Mouse (Mus musculus): ENCODE results near the gene Enthd1.
"Not testable (repeated sequence)": the region's sequence is repeated elsewhere in the genome, so short reads cannot be mapped to it uniquely, and the experiment has no call there.

The Enthd1 gene

GRCm38 (mm10) chr15:80565106-80565665 is at the start of gene Enthd1:
Gene Enthd1 (minus strand): TSS chr15:80565156.
- DNase-seq (ENCODE audit: low read depth, low spot score), result no peak

DNA sequence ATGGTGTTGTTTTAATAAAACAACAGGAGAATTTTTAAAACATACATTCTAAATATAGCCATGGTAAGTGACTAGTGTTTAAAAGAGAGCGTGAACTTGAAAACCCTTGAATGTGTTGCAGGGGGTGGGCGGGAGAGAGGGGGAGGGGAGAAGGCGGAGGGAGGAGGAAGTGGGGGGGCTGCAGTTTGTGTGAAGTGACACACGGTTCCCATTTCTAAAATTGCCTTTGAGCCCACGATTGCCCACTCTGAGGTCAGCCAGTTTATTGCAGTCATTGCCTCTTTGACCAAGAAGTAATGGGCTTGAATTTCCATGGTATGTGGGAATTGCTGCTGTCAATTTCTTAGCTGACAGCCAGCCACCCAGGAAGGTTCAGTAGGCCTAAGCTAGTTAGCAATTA is 48.9 kb upstream of the Enthd1 start:
- DNase-seq (ENCODE audit: low read depth, low spot score), result no peak

DNA sequence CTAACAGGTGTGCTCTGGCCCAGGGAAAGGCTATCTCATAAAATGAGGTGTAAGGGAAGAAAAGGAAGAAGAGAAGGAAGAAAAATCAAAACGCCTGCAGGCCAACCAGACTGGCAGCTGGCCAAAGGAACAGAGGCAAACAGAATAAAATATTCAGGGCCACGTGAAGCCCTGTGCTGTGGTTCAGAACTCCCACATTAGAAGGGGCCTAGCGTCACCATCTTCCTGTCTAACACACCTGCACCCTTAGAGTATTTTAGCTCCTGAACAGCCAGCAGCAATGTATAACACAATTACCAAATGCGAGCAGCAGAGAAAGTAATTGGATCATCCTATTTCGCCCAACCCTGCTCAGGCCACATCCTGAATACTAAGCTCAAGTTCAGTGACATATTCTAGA is 46.5 kb upstream of the Enthd1 start:
- DNase-seq (ENCODE audit: low read depth, low spot score), result no peak

DNA sequence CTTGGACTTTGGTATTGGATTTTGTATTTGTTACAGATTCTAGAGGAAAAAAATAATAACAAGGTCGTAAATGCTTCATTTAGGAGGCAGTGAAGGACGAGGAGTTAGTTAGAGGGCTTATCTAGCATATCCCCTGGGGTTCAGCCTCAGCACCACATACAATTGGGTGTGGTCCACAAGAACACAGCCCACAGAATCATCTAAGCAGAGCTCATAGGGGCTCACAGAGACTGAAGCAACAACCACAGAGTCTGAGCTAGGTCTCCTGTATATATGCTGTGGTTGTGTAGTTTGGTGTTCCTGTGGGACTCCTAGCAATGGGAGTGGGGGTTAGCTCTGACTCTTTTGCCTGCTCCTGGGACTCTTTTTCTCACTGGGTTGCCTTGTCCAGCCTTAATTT is 45.4 kb upstream of the Enthd1 start:
- no peak for DNase-seq (ENCODE audit: low read depth, low spot score)

DNA sequence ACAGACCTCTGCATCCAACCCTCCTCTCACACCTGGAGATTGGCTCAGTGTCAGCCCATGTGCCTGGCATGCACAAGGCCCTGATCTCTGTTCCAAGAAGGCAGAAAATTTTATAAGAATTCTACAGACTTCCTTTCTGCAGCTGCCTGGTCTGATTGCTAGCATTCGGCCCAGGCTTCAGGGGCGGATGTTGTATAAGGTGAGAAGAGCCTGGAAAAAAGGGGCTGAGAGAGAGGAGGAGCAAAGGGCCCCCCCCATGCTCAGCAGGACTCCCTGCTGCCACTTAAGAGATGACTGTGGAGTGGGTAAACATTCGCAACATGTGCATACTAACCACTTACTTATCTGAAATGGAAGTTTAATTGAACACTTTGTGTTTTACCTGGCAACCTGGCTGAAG is 43.0 kb upstream of the Enthd1 start:
- DNase-seq (ENCODE audit: low read depth, low spot score), result no peak

GRCm38 (mm10) chr15:80604026-80604425 is 39.1 kb upstream of the Enthd1 start:
- DNase-seq (ENCODE audit: low read depth, low spot score), result no peak

- no peak for DNase-seq (ENCODE audit: low read depth, low spot score)
Measured at GRCm38 (mm10) chr15:80602487-80602886, 37.5 kb upstream of the Enthd1 start.

- DNase-seq (ENCODE audit: low read depth, low spot score), result no peak
Measured at GRCm38 (mm10) chr15:80601456-80601855, 36.5 kb upstream of the Enthd1 start.

GRCm38 (mm10) chr15:80599843-80600242 is 34.9 kb upstream of the Enthd1 start:
- no peak for DNase-seq (ENCODE audit: low read depth, low spot score)

DNA sequence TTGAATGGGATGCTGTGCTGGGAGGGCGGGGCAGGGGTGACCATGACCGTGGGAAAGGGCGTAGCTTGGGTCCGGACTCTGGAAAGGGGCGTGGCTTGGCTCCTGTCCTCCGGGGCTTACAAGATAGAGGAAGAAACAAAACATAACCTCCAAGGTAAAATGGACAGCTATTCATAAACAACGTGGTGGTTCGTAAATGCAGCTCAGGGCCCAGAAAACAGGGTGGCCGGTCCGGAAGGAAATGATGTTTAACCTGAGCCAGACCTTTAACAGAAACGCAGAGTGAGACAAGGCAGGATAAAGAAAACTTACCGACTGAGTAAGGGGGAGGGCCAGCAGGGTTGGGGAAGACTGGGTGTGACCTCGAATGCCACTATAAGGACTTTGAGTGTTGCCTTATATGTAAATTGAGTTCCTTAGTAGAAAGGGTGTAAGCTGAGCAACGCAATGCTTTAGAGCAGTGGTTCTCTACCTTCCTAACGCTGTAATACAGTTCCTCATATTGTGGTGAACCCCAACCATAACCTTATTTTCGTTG is 34.3 kb upstream of the Enthd1 start:
- DNase-seq (ENCODE audit: low read depth, low spot score), result no peak

DNA sequence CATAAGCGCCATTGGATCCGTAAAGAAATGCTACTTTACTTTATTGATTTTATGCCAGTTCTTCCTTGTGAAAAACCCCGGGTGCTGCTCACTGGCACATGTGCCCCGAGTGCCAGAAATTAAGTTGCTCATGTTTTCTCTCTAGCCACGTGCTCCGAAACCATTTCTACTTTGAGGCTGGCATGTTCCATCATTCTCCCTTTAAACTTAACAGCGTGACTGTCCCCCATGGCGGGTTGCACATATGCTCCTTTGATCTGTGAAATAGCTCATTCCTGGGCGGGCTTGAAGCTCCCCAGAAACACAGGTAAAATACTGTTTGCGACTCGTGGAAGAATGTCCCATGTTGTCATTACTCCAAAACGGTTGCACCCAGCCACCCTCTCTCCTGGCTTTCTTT is 33.8 kb upstream of the Enthd1 start:
- no peak for DNase-seq (ENCODE audit: low read depth, low spot score)

DNA sequence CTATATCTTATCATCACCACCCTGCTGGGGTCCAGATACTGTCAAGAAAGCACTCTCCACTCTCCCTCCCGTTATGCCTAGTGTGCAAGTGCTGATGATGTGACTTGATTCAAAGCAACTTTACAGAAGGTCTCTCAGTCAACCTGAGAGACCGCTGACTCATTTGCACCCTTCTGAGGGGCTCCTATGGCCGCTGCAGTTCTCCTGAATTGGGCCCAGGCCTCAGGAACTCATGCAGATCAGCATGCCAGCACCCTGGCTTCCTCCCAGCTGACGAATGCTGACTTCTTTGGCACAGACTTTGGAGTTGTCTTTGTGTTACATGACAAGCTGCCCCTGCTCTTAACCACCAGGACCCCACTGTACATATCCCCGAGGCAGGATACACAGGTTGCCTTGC is 28.9 kb upstream of the Enthd1 start:
- DNase-seq (ENCODE audit: low read depth, low spot score), result no peak

- DNase-seq (ENCODE audit: low read depth, low spot score), result no peak
Measured at GRCm38 (mm10) chr15:80592737-80593136, 27.8 kb upstream of the Enthd1 start.

DNA sequence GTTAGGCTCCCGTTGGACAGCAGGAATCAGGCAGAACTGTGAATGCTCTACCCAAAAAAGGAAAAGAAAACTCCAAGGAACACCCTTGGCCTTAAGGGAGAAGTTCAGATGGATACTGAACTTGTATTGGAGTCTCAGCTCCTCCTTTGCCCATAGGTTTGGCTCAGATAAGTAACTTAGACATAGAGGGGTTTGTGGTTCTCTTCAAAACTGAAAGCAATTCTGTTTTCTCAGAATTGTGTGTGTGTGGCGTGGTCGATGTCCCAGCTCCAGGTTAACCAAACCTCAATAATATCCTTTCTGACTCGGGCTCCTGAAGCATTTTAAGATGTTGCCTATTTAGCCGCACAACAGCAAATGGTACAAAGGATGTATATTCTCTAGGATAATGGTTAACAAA is 25.7 kb upstream of the Enthd1 start:
- no peak for DNase-seq (ENCODE audit: low read depth, low spot score)

- no peak for DNase-seq (ENCODE audit: low read depth, low spot score)
Measured at GRCm38 (mm10) chr15:80586296-80586695, 21.3 kb upstream of the Enthd1 start.

GRCm38 (mm10) chr15:80582581-80583495 is 17.9 kb upstream of the Enthd1 start:
- DNase-seq (ENCODE audit: low read depth, low spot score), result peak; percentile 37

GRCm38 (mm10) chr15:80580585-80580984 is 15.6 kb upstream of the Enthd1 start:
- DNase-seq (ENCODE audit: low read depth, low spot score), result not testable (repeated sequence)

DNA sequence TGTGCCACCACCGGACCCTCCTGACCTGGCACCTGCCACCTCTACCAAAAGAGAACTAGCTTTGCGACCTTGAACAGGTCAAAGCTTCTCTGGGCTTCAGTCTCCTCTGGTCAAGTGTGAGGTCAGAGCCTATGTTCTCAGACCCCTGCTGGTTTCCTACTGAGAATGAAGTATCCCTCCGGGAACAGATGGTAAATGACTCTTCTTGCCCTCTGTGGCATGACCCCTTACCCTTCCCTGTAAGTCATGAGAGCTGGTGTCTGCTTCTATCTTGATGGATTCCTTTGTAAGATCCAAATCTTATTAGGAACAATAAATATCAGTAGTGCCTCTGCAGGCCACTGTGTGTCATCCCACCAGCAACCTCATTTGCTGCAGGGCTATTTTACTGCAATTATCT is 14.2 kb upstream of the Enthd1 start:
- no peak for DNase-seq (ENCODE audit: low read depth, low spot score)

DNA sequence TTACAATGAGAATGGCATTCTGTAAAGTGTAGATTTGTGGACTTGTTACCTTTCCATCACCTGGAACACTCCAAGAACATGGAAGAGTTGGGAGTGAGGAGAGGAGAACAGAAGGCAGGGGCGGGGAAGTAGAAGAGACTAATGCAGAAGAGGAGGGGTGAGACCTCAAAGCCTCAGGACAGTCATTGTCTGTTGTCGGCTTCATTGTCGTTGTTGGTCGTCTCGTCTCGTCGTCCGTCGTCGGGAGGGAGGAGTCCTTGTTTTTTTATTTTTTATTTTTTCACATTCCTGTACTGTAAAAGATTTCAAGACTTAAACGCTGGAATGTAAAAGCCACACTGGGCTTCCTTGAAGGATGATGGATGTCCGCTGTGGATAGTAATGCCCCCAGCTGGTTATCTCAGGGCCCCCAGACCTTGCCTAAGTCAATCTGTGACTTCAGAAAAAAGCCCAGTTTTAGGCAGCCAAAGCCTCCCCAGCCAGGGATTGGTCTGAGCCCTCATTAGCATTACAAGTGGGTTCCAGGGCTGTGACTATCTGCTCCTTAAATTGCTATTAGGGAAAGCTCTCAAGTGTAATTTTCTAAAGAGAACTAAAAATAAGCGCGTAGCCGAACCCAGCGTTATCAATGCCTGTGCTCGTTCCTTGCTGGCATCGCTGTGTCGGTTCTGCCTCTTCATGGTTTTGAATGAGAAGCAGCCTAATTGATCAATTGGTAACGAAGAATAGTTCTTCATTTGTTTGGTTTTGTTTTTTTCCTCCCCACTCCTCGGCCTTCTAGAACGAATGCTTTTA is 12.4 kb upstream of the Enthd1 start:
- DNase-seq (ENCODE audit: low read depth, low spot score), result no peak

GRCm38 (mm10) chr15:80576415-80576994 is 11.5 kb upstream of the Enthd1 start:
- DNase-seq (ENCODE audit: low read depth, low spot score), result no peak

GRCm38 (mm10) chr15:80575817-80576370 is 10.9 kb upstream of the Enthd1 start:
- DNase-seq (ENCODE audit: low read depth, low spot score), result no peak

Measured in retina, postnatal 7 days (tissue).